Mouse (Mus musculus) embryonic facial prominence, embryonic 13.5 days (tissue): ENCODE measurements around the gene Nphp1. TPM values are rescaled to one million over a fixed set of nuclear protein-coding genes. Genes with fewer than 3 reads are reported as not detected.

Experiments used
- ATAC-seq: fragments of 200-750 bp; cut with Nextera tagmentation; 2 replicates; pipeline ENCODE4 v1.8.0; 2017; ENCODE audit warnings: low read depth; ENCODE audit not compliant: insufficient number of reproducible peaks, insufficient read depth, low FRiP score, low TSS enrichment
- H3K27ac ChIP-seq: fragments of 300-500 bp; sonication (generic); 2 replicates; pipeline ENCODE4 v1.5.1; 2015; ENCODE audit warnings: moderate library complexity, mild to moderate bottlenecking, inconsistent platforms
- H3K27me3 ChIP-seq: fragments of 300-500 bp; sonication (generic); 2 replicates; pipeline ENCODE4 v1.6.1; 2015; ENCODE audit warnings: mild to moderate bottlenecking, inconsistent platforms
- H3K36me3 ChIP-seq: fragments of 300-500 bp; sonication (generic); 2 replicates; pipeline ENCODE4 v1.6.1; 2015; ENCODE audit warnings: mild to moderate bottlenecking, inconsistent platforms
- H3K4me1 ChIP-seq: fragments of 300-500 bp; sonication (generic); 2 replicates; pipeline ENCODE4 v1.6.1; 2015; ENCODE audit warnings: inconsistent platforms
- H3K4me2 ChIP-seq: fragments of 300-500 bp; sonication (generic); 2 replicates; pipeline ENCODE4 v1.6.1; 2015; ENCODE audit warnings: moderate library complexity, mild to moderate bottlenecking, inconsistent platforms
- H3K4me3 ChIP-seq: fragments of 300-500 bp; sonication (generic); 2 replicates; pipeline ENCODE4 v1.5.1; 2015; ENCODE audit warnings: mild to moderate bottlenecking, inconsistent platforms
- H3K9ac ChIP-seq: fragments of 300-500 bp; sonication (generic); 2 replicates; pipeline ENCODE4 v1.6.1; 2015; ENCODE audit warnings: mild to moderate bottlenecking, inconsistent platforms
- H3K9me3 ChIP-seq: fragments of 300-500 bp; sonication (generic); 2 replicates; pipeline ENCODE4 v1.6.1; 2016; ENCODE audit warnings: inconsistent platforms
- WGBS: fragments of 180-500 bp; shearing (Covaris S2); methylation state at CpG from one replicate; pipeline ENCODE4 v1.1.7; 2015; ENCODE audit warnings: mixed read lengths; 5-methylcytosine and 5-hydroxymethylcytosine counted together
- polyA plus RNA-seq: library from polyadenylated mRNA; unstranded; fragments of >200 nt; fragmentation: Nextera tagmentation; extraction: Ambion mirVana; gene quantifications from 2 replicates; pipeline ENCODE4 v1.2.1, GENCODE M21; 2015

The Nphp1 gene
- polyA plus RNA-seq, 1 experiment from 2014 or later, result 31.3 TPM

DNA sequence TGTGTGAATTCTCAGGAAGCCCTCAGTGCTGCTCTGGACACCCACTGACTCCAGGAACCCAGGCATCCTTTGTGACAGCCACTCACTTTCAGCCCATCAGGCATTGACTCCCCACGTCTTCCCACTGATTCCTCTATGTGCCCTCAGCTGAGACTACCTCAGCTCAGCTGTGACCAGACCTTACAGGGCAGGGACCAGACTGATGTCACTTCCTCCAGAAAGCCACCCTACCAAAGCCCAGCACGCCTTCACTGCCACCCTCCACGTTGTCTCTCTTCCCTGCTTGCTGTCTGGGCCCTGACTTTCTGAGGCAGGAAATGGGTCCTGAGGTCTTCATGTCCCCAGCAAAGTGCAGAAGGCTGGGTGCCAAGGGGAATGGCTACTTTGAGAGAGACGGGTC is 65.5 kb downstream of the Nphp1 start:
- no peaks in the 10 kb centered on the region; the same call in 1 of the 2 replicates for H3K27me3 ChIP-seq
- WGBS, result 68% methylated on average over 4 of the region's 4 CpGs
- no peak overlapping the region for H3K9ac ChIP-seq
- peak overlapping the region; percentile 55 for H3K27ac ChIP-seq
- no peak overlapping the region for H3K4me2 ChIP-seq
- no peaks in the 10 kb centered on the region for H3K9me3 ChIP-seq
- H3K4me1 ChIP-seq, result peaks cover 20% of the 10 kb centered on the region; the same call in 1 of the 2 replicates
- no peaks in the 10 kb centered on the region for H3K36me3 ChIP-seq
- no peak overlapping the region for H3K4me3 ChIP-seq
- ATAC-seq, result no peak

DNA sequence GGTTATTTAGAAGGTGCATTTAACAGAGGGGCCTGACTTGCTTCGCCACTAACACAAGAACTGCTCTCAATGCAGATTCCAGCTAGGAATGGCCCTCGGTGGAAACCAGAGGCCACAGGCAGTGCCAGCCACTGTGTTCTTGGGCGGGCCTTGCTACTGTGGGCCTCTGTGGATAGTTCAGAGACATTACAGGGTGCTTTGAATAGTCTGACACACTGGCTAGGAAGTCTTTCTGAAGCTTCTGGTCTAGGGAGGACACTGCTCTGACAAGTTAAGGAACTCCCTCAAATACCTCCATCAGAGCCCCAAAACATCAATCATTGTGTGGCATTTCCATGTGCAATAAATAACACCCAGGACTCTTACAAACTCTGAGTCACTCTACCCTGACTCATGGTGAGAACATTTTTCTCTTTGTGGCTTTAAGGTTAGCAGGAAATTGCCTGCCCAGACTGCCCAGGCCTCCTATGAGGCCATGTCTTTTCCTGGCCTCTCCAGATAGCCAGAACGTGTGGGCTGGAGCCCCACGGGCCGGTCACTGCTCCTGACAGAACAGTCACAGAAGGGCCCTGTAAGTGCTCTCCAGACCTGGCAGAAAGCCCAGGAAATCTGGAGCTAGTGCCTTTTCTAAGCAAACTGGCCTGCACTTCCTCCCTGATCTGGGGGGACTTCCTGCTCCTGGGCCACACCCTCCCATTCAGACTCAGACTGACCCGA is 66.4 kb downstream of the Nphp1 start:
- no peak overlapping the region for H3K4me3 ChIP-seq
- peaks cover 20% of the 10 kb centered on the region; the same call in 1 of the 2 replicates for H3K4me1 ChIP-seq
- no peaks in the 10 kb centered on the region for H3K9me3 ChIP-seq
- H3K9ac ChIP-seq, result no peak overlapping the region
- no peaks in the 10 kb centered on the region for H3K36me3 ChIP-seq
- no peaks in the 10 kb centered on the region for H3K27me3 ChIP-seq
- no peak for ATAC-seq
- WGBS, result 59% methylated on average over 7 of the region's 7 CpGs
- H3K4me2 ChIP-seq, result no peak overlapping the region
- peak overlapping the region; percentile 48; the same call in 1 of the 2 replicates for H3K27ac ChIP-seq

DNA sequence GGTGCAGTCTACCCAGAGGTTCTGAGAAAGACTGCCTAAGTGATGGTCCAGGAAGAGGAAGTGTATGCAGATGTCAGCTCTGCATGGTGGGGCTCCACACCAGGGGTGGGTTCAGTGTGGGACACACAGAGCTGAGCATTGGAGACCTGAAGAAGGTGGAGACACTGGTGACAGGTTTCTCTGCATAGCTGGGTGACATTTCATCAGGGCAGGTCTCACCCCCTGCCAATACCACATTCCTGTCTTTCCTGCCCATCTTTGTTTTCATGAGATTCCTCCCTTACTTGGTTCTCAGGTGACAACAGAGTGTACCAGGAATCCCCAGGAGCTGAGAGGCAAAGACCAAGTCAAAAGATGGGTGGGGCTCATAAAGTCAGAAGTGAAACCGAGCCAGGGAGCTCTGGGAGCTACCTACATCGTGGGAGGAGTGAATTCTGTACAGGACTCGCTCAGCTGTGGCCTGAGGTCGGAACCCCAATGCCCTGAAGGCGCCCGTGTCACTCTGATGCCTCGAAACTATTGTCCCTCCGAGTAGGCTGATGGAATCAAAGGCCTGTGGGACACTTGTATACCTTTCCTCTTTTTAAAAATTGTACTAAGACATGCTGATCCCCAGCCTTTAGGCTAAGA is 69.7 kb downstream of the Nphp1 start:
- H3K9ac ChIP-seq, result no peak overlapping the region
- peaks cover 34% of the 10 kb centered on the region for H3K4me1 ChIP-seq
- no peaks in the 10 kb centered on the region for H3K9me3 ChIP-seq
- H3K27me3 ChIP-seq, result no peaks in the 10 kb centered on the region
- no peaks in the 10 kb centered on the region for H3K36me3 ChIP-seq
- H3K27ac ChIP-seq, result peak overlapping the region; percentile 28; the same call in 1 of the 2 replicates
- no peak; the same call in 1 of the 2 replicates for ATAC-seq
- no peak overlapping the region for H3K4me2 ChIP-seq
- WGBS, result 53% methylated on average over 8 of the region's 8 CpGs
- H3K4me3 ChIP-seq, result no peak overlapping the region

DNA sequence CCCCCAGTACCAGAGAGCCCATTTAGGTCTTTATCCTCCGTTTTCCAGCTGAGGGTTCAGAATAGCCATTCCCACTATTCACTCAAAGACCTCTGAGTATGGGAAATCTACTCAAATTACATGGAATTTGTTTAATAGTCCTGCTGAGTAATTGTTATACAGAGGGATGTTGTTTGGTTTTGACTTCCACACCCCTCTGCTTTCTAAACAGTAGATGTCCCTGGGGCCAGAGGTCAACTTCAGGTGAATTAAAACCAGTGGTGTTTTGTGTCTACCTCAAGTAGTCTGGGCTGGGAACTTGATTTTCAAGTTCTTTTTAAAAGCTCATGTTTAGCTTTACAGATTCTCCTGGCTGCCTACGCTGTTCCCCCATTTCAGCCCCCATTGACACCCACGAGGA is 74.0 kb downstream of the Nphp1 start:
- H3K9me3 ChIP-seq, result no peaks in the 10 kb centered on the region

DNA sequence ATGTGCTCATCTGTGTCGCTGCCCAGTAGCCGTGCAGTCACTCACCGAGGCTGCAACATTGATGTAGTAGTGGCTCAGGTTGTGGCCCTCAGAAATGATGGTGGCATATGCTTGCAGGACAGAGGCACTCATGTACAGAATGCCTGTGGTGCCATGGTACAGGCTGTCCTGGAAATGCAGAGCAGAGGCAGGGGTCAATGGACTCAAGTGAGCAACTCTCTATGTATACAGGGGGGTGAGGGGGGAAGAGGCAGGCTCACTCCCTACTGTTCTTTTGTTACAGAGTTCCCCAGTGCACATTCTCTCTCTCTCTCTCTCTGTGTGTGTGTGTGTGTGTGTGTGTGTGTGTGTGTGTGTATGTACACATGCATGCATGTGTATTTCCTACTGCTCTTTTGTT is 79.9 kb downstream of the Nphp1 start:
- H3K9me3 ChIP-seq, result no peaks in the 10 kb centered on the region
- no peak overlapping the region for H3K27ac ChIP-seq
- H3K4me2 ChIP-seq, result no peak overlapping the region
- no peak overlapping the region for H3K9ac ChIP-seq
- H3K4me3 ChIP-seq, result no peak overlapping the region
- no peaks in the 10 kb centered on the region for H3K36me3 ChIP-seq
- H3K4me1 ChIP-seq, result no peaks in the 10 kb centered on the region
- no peaks in the 10 kb centered on the region for H3K27me3 ChIP-seq
- WGBS, result 68% methylated on average over 3 of the region's 3 CpGs
- no peak for ATAC-seq

More for the DNA sequence above, 74.0 kb downstream of the Nphp1 start:
- Histone ChIP-seq H3K27ac (no peak overlapping the region), H3K36me3 (no peaks in the 10 kb centered on the region), H3K9ac (no peak overlapping the region), H3K4me1 (peaks cover 19% of the 10 kb centered on the region), H3K4me2 (no peak overlapping the region), H3K4me3 (no peak overlapping the region), H3K27me3 (no peaks in the 10 kb centered on the region)
- no peak for ATAC-seq
- 38% methylated on average over 3 of the region's 3 CpGs for WGBS

DNA sequence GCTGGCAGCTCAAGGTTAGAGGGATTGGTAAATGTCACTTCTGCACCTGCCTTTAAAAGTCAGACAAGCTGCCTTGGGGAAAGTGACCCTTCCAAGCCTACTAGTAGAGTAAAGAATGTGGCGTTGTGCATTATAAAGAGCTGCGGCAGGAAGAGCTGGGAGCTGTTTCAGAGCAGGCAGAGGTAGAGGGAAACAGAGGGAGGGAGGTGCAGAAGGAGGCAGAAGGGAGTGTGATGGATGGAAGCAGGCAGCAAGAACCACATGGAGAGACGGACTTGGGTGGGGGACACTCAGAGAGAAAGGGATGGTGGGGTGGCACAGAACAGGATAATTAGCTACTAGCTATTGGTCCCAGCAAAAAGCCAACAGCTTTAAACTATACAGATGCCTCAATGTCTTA is 80.6 kb downstream of the Nphp1 start:
- no peaks in the 10 kb centered on the region for H3K36me3 ChIP-seq
- no peak overlapping the region for H3K27ac ChIP-seq
- WGBS, result 33% methylated on average over 3 of the region's 3 CpGs
- no peak for ATAC-seq
- no peak overlapping the region for H3K4me3 ChIP-seq
- H3K9ac ChIP-seq, result no peak overlapping the region
- no peaks in the 10 kb centered on the region for H3K4me1 ChIP-seq
- no peaks in the 10 kb centered on the region for H3K27me3 ChIP-seq
- H3K4me2 ChIP-seq, result no peak overlapping the region
- H3K9me3 ChIP-seq, result no peaks in the 10 kb centered on the region

DNA sequence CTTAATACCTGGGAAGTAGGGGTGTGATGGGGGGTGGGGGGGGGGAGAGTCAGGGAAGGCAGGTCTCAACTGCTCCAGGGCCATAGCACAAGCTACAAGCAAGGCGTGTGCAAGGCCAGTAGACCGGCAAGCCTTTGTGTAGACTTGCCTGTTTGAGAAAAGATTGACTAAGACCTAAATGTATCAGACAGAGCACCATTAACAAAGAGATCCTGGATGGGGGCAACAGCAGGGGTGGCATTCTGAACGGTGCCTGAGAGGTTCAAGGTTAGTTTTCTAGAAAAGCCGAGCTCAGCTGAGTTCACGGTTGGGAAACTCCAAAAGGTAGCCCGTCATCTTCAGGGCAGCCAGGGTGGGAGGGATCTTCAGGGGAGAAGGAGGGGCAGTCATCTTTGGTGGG is 83.4 kb downstream of the Nphp1 start:
- WGBS, result 80% methylated on average over 6 of the region's 6 CpGs
- no peak overlapping the region for H3K4me2 ChIP-seq
- ATAC-seq, result no peak
- H3K4me1 ChIP-seq, result no peaks in the 10 kb centered on the region
- no peak overlapping the region for H3K27ac ChIP-seq
- no peak overlapping the region for H3K9ac ChIP-seq
- H3K36me3 ChIP-seq, result no peaks in the 10 kb centered on the region
- H3K27me3 ChIP-seq, result no peaks in the 10 kb centered on the region
- no peak overlapping the region for H3K4me3 ChIP-seq
- no peaks in the 10 kb centered on the region for H3K9me3 ChIP-seq

Other genes with a start within 250 kb of the Nphp1 start
- 2.9 and 3.0 TPM in 2 replicates for gene Prom2, start 247.4 kb downstream of the Nphp1 start, polyA plus RNA-seq
- gene Zfp661, start 201.8 kb downstream of the Nphp1 start, polyA plus RNA-seq, result 6.0 and 6.8 TPM in 2 replicates
- gene Mrps5, start 201.7 kb downstream of the Nphp1 start, polyA plus RNA-seq, result 135 and 137 TPM in 2 replicates
- 1.9 and 2.1 TPM in 2 replicates for gene Mal, start 132.2 kb downstream of the Nphp1 start, polyA plus RNA-seq
- 6.4 and 7.6 TPM in 2 replicates for gene Mall, start 59.0 kb downstream of the Nphp1 start, polyA plus RNA-seq
- gene Mtln, start 3.6 kb upstream of the Nphp1 start, polyA plus RNA-seq, result 30.6 and 32.2 TPM in 2 replicates
- 52.3 and 54.2 TPM in 2 replicates for gene Bub1, start 43.0 kb upstream of the Nphp1 start, polyA plus RNA-seq
- gene Acoxl, start 50.0 kb upstream of the Nphp1 start, polyA plus RNA-seq, result not detected in 2 replicates